ENCODE assay signal across 8 mouse cellular contexts in genomic region chr4:134314876-134315275, GRCm38 (mm10). TPM values are rescaled to one million over a fixed set of nuclear protein-coding genes. Genes with fewer than 3 reads are reported as not detected.
DNase-seq lines count a peak whose midpoint lies in the region; ATAC-seq and TF ChIP-seq lines count a peak whose summit lies in the region.
"Had no signal": no experiment of that assay in that cellular context is flagged by ENCODE, and none has a peak within 500 bp of the region (broad histone marks: within the 10 kb centered on the region; RNA-seq: fewer than 3 reads in every experiment).

Gene Trim63, plus strand, starts transcription at chr4:134315120.

- peak; percentile 98 for DNase-seq in heart, adult 11 months
- peak; percentile 53 to 66 for DNase-seq in heart, postnatal 36 days
- no peak for DNase-seq in right cerebral cortex, adult 2 months (ENCODE audit: low spot score in 2 of 2)
- DNase-seq in Muller cell, postnatal 12 days (ENCODE audit: inconsistent ontology term): no peak
- no peak for DNase-seq in stomach, postnatal 0 days (ENCODE audit: low spot score)
- DNase-seq: kidney, adult 18-20 months had no signal

- no peak for ATAC-seq in stomach, postnatal 0 days (ENCODE audit: low FRiP score, low TSS enrichment)

- H3K4me2 ChIP-seq in stomach, postnatal 0 days (replicated peaks; ENCODE audit: low read depth): no peak within 1 kb of the TSS

- peak within 1 kb of the TSS; percentile 40; the same call in 1 of the 2 replicates for H3K9ac ChIP-seq in ES-Bruce4 (ENCODE audit: low read depth, poor library complexity, severe bottlenecking)
- H3K9ac ChIP-seq in stomach, postnatal 0 days (ENCODE audit: low read length): no peak within 1 kb of the TSS

- TF ChIP-seq CTCF in E14TG2a.4 (conservative IDR thresholded peaks at IDR 0.05; ENCODE audit: low read length) (no peak), ES-Bruce4 (IDR thresholded peaks at IDR 0.05; ENCODE audit: low read depth, low read length) (no peak)
- no peak for TF ChIP-seq CTCF in stomach, postnatal 0 days (IDR thresholded peaks at IDR 0.05; ENCODE audit: low read depth)

- no peaks in the 10 kb centered on the region for H3K27me3 ChIP-seq in E14TG2a.4 (ENCODE audit: insufficient read depth, low read length)
- no peaks in the 10 kb centered on the region for H3K27me3 ChIP-seq in ES-Bruce4 (ENCODE audit: control insufficient read depth, insufficient read depth, low read length, poor library complexity, severe bottlenecking)
- no peaks in the 10 kb centered on the region for H3K27me3 ChIP-seq in stomach, postnatal 0 days (ENCODE audit: control insufficient read depth, insufficient read depth, low read length)

- TF ChIP-seq POLR2A in ES-Bruce4 (IDR thresholded peaks at IDR 0.05; ENCODE audit: insufficient read depth, low read length): no peak

- no peak for TF ChIP-seq EP300 in ES-Bruce4 (IDR thresholded peaks at IDR 0.05; ENCODE audit: insufficient read depth, low read depth, low read length)
- TF ChIP-seq EP300 in stomach, postnatal 0 days (optimal IDR thresholded peaks at IDR 0.05): no peak

- H3K4me3 ChIP-seq in E14TG2a.4 (replicated peaks; ENCODE audit: low read length): peak within 1 kb of the TSS; percentile 67
- H3K4me3 ChIP-seq in ES-Bruce4 (ENCODE audit: low read depth, low read length): peak within 1 kb of the TSS; percentile 41
- H3K4me3 ChIP-seq in stomach, postnatal 0 days (ENCODE audit: low read depth, low read length): no peak within 1 kb of the TSS

- H3K36me3 ChIP-seq in E14TG2a.4 (ENCODE audit: insufficient read depth, low read length) (no peaks in the 10 kb centered on the region; the same call in 1 of the 2 replicates), ES-Bruce4 (ENCODE audit: control insufficient read depth, insufficient read depth, low read length, poor library complexity, severe bottlenecking) (no peaks in the 10 kb centered on the region)
- no peaks in the 10 kb centered on the region for H3K36me3 ChIP-seq in stomach, postnatal 0 days (ENCODE audit: control insufficient read depth, insufficient read depth, low read length)

- 38% methylated on average over 11 of the region's 11 CpGs for WGBS in stomach, postnatal 0 days

- H3K4me1 ChIP-seq in E14TG2a.4 (replicated peaks; ENCODE audit: low read depth, low read length) (peaks cover 73% of the 10 kb centered on the region), ES-Bruce4 (ENCODE audit: control insufficient read depth, insufficient read depth, low read length) (peaks cover 6% of the 10 kb centered on the region)
- H3K4me1 ChIP-seq in stomach, postnatal 0 days (replicated peaks; ENCODE audit: control insufficient read depth, insufficient read depth): no peaks in the 10 kb centered on the region

- H3K9me3 ChIP-seq in E14TG2a.4 (ENCODE audit: low read length) (no peaks in the 10 kb centered on the region), ES-Bruce4 (replicated peaks; ENCODE audit: control insufficient read depth, insufficient read depth, low read length, poor library complexity, severe bottlenecking) (no peaks in the 10 kb centered on the region)
- no peaks in the 10 kb centered on the region for H3K9me3 ChIP-seq in stomach, postnatal 0 days (ENCODE audit: control insufficient read depth, low read length)

- intact Hi-C loops in heart, postnatal 36 days (cut with DNase I): loop anchor here (2.0 kb wide), 2 partner anchors 14 to 42 kb away; no protein-coding TSS in a partner anchor

- H3K27ac ChIP-seq in ES-Bruce4 (ENCODE audit: insufficient read depth, low read length): peak within 1 kb of the TSS; percentile 14
- no peak within 1 kb of the TSS for H3K27ac ChIP-seq in stomach, postnatal 0 days (replicated peaks)

RNA-seq across cellular contexts. Expression of gene Trim63, which starts in this region (rescaled TPM):
- 5.4 and 7.4 TPM in 2 replicates for polyA plus RNA-seq in ES-Bruce4 (2011; ENCODE audit: insufficient read depth, insufficient read length, low read depth, missing spikeins)
- total RNA-seq in heart, postnatal 36 days (2021): 100 to 1,000 TPM; 234 to 314 TPM
- polyA plus RNA-seq in stomach, postnatal 0 days (2015; fragmentation: Nextera tagmentation; extraction: Ambion mirVana): 0.07 and 0.13 TPM in 2 replicates

Comparison
In these comparisons a context has a peak if more than half of its experiments do, and no peak if none do; other contexts are left out.
1. DNase-seq: peak in heart, adult 11 months (single experiment) and heart, postnatal 36 days (2 of 2); none in right cerebral cortex, adult 2 months (0 of 2), Muller cell, postnatal 12 days (single experiment) and stomach, postnatal 0 days (single experiment).